Mouse (Mus musculus) embryonic facial prominence, embryonic 11.5 days (tissue): ENCODE measurements at regions not wholly inside any gene's neighbourhood (a gene's known extent, or its start where the extent isn't known, plus 50 kb on each side); places are given as distances from the start of the nearest gene placed in this dataset.

ENCODE experiments used
- ATAC-seq: fragments of 200-750 bp; cut with Nextera tagmentation; replicated peaks from 2 replicates; pipeline ENCODE4 v1.8.0; 2017; ENCODE audit warnings: low read depth; ENCODE audit not compliant: insufficient number of reproducible peaks, low FRiP score, low TSS enrichment
- DNase-seq: peaks from one replicate; pipeline ENCODE4 v3.0.0-alpha.2; 2015; ENCODE audit warnings: low spot score
- H3K27ac ChIP-seq: fragments of 300-500 bp; sonication (generic); replicated peaks from 2 replicates; pipeline ENCODE4 v1.5.1; 2014; ENCODE audit warnings: mild to moderate bottlenecking, low read depth, low read length, control low read depth
- H3K27me3 ChIP-seq: fragments of 300-500 bp; sonication (generic); 2 replicates; pipeline ENCODE4 v1.6.1; 2014; ENCODE audit warnings: mild to moderate bottlenecking, low read length, moderate library complexity, mixed read lengths; ENCODE audit not compliant: control insufficient read depth, insufficient read depth
- H3K36me3 ChIP-seq: fragments of 300-500 bp; sonication (generic); replicated peaks from 2 replicates; pipeline ENCODE4 v1.6.1; 2014; ENCODE audit warnings: low read depth, mild to moderate bottlenecking, low read length, moderate library complexity, mixed read lengths; ENCODE audit not compliant: control insufficient read depth, insufficient read depth
- H3K4me1 ChIP-seq: fragments of 300-500 bp; sonication (generic); 2 replicates; pipeline ENCODE4 v1.6.1; 2014; ENCODE audit warnings: low read length, mixed read lengths; ENCODE audit not compliant: control insufficient read depth, insufficient read depth
- H3K4me2 ChIP-seq: fragments of 300-500 bp; sonication (generic); 2 replicates; pipeline ENCODE4 v1.6.1; 2014; ENCODE audit warnings: low read depth, mild to moderate bottlenecking, control low read depth, low read length, moderate library complexity
- H3K4me3 ChIP-seq: fragments of 300-500 bp; sonication (generic); 2 replicates; pipeline ENCODE4 v1.5.1; 2014; ENCODE audit warnings: low read depth, low read length, control low read depth
- H3K9ac ChIP-seq: fragments of 300-500 bp; sonication (generic); replicated peaks from 2 replicates; pipeline ENCODE4 v1.6.1; 2014; ENCODE audit warnings: mild to moderate bottlenecking, control low read depth, low read length
- H3K9me3 ChIP-seq: fragments of 300-500 bp; sonication (generic); replicated peaks from 2 replicates; pipeline ENCODE4 v1.6.1; 2016; ENCODE audit warnings: mild to moderate bottlenecking, low read length, inconsistent platforms, mixed read lengths; ENCODE audit not compliant: control insufficient read depth
- WGBS: fragments of 180-500 bp; shearing (Covaris S2); extraction: QIAGEN DNeasy Blood & Tissue Kit; methylation state at CpG from one replicate; pipeline ENCODE4 v1.1.7; 2014; 5-methylcytosine and 5-hydroxymethylcytosine counted together

DNA sequence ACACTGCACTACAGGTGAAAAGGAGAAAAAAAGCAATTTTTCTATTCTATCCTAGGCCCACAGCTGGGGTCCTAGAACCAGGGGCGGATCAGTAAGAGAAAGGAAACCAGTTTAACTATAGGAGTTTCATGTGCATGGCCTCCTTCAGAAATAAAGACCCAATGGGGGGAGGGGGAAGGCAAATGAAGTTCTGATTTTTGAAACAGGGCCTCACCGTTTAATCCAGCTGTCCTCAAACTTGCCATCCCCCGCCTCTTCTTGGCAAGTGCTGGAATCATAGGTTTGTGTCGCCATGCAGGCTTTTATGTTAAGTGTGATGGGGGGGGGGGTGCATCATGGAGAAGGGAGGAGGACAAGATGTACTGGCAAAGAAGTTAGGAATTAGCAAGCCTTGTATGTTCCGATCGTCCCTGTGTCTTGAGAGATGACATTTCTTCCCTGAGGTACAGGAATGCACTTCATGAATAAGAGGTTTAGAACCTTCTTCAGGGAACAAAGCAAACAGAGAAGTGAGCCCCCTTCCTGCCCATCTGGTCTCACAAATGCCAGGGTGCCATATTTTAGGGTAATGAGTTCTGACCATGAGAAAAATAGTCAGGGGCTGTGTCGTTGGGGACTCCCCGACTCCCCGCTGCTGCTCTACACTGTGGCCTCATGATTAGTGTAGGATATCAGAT, 83.9 kb downstream of the Qrsl1 start:
- Histone ChIP-seq H3K27ac (no peak overlapping the region), H3K4me1 (no peaks in the 10 kb centered on the region), H3K36me3 (no peaks in the 10 kb centered on the region), H3K27me3 (no peaks in the 10 kb centered on the region), H3K4me3 (no peak overlapping the region), H3K4me2 (no peak overlapping the region), H3K9ac (no peak overlapping the region), H3K9me3 (no peaks in the 10 kb centered on the region)
- DNase-seq (no peak), ATAC-seq (no peak)
- WGBS, result 81% methylated on average over 9 of the region's 9 CpGs

DNA sequence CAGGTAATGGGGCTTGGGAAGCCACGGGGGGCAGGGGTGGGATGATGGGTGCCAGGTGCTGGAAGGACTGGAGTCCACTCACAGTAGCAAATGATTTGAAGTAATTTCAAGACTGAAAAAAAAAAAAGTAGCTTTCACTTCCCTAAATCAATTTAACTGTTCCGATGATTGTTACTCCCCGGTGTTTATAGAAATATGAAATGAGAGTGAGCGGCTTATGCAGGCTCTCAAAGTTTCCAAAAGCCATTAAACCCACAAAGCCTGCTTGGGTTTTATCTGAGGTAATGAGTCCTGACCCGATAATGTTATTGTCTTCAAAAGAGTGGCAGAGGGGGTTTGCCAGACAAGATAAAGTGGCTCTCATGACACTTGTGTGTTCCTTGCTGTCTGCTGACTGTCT, 82.9 kb downstream of the Qrsl1 start:
- Histone ChIP-seq H3K4me2 (no peak overlapping the region), H3K9ac (no peak overlapping the region), H3K27me3 (no peaks in the 10 kb centered on the region), H3K36me3 (no peaks in the 10 kb centered on the region), H3K4me1 (no peaks in the 10 kb centered on the region), H3K9me3 (no peaks in the 10 kb centered on the region), H3K27ac (no peak overlapping the region), H3K4me3 (no peak overlapping the region)
- 85% methylated on average over 5 of the region's 5 CpGs for WGBS
- DNase-seq (no peak), ATAC-seq (no peak)

DNA sequence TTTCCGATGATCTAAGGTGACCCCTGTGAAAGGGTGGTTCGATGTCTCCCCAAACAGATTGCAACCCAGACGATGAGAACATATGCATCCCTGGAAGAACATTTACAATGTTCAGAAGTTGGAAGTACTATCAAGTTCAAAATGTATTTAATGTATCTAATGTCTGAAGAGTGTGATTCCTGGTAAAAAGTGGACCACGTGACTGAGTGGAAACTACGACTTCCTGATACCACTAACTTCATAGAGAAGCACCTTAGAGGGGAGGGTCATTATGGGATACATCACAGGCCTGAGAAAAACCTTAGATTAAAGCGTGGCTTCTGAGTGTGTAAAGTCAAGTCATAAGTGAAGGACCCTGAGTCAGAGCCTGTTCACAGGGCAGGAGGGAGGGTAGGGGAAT, 82.1 kb downstream of the Qrsl1 start:
- Histone ChIP-seq H3K36me3 (no peaks in the 10 kb centered on the region), H3K9me3 (no peaks in the 10 kb centered on the region), H3K9ac (no peak overlapping the region), H3K27ac (no peak overlapping the region), H3K4me2 (no peak overlapping the region), H3K27me3 (no peaks in the 10 kb centered on the region), H3K4me1 (no peaks in the 10 kb centered on the region), H3K4me3 (no peak overlapping the region)
- WGBS, result 90% methylated on average over 6 of the region's 6 CpGs
- DNase-seq (no peak), ATAC-seq (no peak)

DNA sequence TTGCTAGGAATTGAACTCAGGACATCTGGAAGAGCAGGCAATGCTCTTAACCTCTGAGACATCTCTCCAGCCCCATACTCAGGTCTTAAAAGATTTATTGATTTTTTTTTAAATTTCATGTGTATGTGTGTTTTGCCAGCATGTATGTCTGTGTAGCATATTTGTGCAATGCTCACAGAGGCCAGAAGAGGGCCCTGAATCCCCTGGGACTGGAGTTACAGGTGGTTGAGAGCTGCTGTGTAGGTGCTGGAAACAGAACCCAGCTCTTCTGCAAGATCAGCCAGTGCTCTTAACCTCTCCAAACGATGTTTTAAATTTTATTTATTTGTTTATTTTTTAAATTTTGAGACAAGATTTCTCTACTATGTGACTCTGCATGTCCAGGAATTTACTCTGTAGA, 78.9 kb downstream of the Qrsl1 start:
- no peaks in the 10 kb centered on the region; the same call in 1 of the 2 replicates for H3K9me3 ChIP-seq
- ATAC-seq (no peak), DNase-seq (no peak)
- H3K4me1 ChIP-seq, result no peaks in the 10 kb centered on the region
- no peak overlapping the region for H3K4me3 ChIP-seq
- no peak overlapping the region for H3K4me2 ChIP-seq
- no peaks in the 10 kb centered on the region for H3K27me3 ChIP-seq
- no peaks in the 10 kb centered on the region for H3K36me3 ChIP-seq
- no peak overlapping the region for H3K9ac ChIP-seq
- H3K27ac ChIP-seq, result no peak overlapping the region
- WGBS, result 77% methylated on average over 1 of the region's 1 CpGs

DNA sequence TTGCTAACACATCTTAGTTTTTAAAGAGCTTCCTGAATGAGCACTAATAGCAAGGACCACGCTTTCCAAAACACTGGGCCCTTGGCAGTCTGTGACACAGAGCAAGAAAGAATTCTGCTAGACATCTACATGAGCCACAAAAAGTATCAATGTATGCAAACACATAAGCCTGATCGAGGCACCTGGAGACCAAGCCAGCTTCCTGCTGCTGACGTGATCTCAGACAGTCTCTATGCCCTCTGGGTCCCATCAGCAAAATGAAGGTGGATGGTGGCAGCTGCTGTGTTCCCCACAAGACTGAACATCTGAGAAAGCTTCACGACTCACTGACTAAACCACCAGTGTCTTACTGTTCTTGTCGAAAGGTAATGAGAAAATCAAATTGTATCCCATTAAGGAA, 77.5 kb downstream of the Qrsl1 start:
- H3K27ac ChIP-seq, result no peak overlapping the region
- no peak overlapping the region for H3K4me3 ChIP-seq
- 73% methylated on average over 5 of the region's 5 CpGs for WGBS
- H3K9me3 ChIP-seq, result no peaks in the 10 kb centered on the region; the same call in 1 of the 2 replicates
- ATAC-seq, result no peak
- no peak for DNase-seq
- no peak overlapping the region for H3K4me2 ChIP-seq
- H3K27me3 ChIP-seq, result no peaks in the 10 kb centered on the region
- H3K4me1 ChIP-seq, result no peaks in the 10 kb centered on the region
- H3K9ac ChIP-seq, result no peak overlapping the region
- no peaks in the 10 kb centered on the region for H3K36me3 ChIP-seq
